Mouse (Mus musculus) left cerebral cortex, postnatal 36 days (tissue): ENCODE measurements around the gene Parvb. TPM values are rescaled to one million over a fixed set of nuclear protein-coding genes. Genes with fewer than 3 reads are reported as not detected.
A peak's percentile ranks its signal among the peaks of the same experiment; 100 is the strongest.

ENCODE experiments used
- DNase-seq, 2 experiments: peaks; one replicate each; pipeline ENCODE4 v3.0.0; 2021 to 2022; ENCODE audit warnings: low spot score in 2 of 2, mixed read lengths in 1 of 2
- intact Hi-C: fragments of 180-260 bp; cut with DNase I; formaldehyde crosslinking; loops from one replicate; pipeline ENCODE4 v1.15.1; 2025
- total RNA-seq, 2 experiments: library from RNA; stranded (reverse); gene quantifications; 2 replicates each; pipeline ENCODE4 v1.2.3; 2021

Parvb gene
- 10 to 100 TPM; 21.4 to 26.7 TPM for total RNA-seq

GRCm38 (mm10) chr15:84231721-84232561 is at the start of gene Parvb:
TSS of gene Parvb (plus strand) at chr15:84232043.
- DNase-seq = peak; percentile 39 to 49
- intact Hi-C loops = no loop called here

GRCm38 (mm10) chr15:84183967-84184366 is 47.9 kb upstream of the Parvb start:
- intact Hi-C loops = no loop called here
- no peak for DNase-seq

- DNase-seq = no peak
- intact Hi-C loops = no loop called here
These were observed 45.6 kb upstream of the Parvb start for GRCm38 (mm10) chr15:84186196-84186595.

DNA sequence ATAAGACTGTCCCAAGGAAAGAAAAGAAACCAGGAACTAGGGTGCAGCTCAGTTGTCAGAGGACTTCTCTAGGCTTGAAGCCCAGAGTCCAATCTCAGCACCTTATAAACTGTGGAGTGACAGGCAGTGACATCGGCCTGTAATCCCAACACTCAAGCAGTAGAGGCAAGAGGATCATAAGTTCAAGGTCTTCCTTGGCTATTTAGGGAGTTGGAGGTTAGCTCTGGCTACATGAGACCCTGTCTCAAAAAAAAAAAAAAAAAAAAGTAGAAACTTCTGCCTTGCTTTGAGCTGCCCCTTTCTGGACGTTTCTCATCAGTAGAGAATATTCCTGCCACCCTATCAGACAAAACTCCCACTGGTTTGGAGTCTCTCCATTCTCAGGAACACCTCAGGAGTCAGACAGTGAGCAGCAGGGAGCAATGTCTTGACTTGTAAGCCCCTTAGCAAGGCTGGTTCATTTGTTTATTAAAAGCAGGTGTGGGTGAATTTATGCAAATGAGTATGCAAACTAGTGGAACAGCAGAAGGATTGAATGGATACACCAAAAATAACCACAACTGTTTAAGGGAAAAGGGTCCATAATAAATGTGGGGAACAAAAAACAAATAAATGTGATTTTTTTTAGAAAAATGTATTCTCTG is 42.8 kb upstream of the Parvb start:
- intact Hi-C loops = no loop called here
- DNase-seq = no peak

- no peak for DNase-seq
- intact Hi-C loops = no loop called here
These were observed 42.0 kb upstream of the Parvb start for GRCm38 (mm10) chr15:84189881-84190280.

DNA sequence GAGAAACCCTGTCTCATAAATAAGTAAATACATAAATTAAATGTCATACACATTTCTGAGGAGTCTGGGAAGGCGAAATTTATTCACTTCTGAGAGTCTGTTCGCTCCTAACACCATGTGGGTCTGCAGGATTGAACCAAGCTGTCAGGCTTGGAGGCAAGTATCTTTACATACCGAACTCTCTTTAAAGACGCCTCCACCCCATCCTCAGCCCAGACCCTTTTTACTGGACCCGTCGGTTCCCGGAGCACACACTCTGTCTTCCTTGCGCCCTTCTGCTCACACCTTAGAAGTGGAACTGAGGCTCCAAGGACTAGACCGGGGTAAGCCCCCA is 40.2 kb upstream of the Parvb start:
- DNase-seq = no peak
- intact Hi-C loops = no loop called here

- peak; percentile 91 to 92 for DNase-seq
- intact Hi-C loops = no loop called here
These were observed 39.6 kb upstream of the Parvb start, which contains the start of gene Samm50 for GRCm38 (mm10) chr15:84192058-84192791. TSS of gene Samm50 (plus strand) at chr15:84192241.

- no peak for DNase-seq
- intact Hi-C loops = no loop called here
These were observed 35.2 kb upstream of the Parvb start for GRCm38 (mm10) chr15:84196486-84197165.

GRCm38 (mm10) chr15:84207327-84207726 is 24.5 kb upstream of the Parvb start:
- no peak for DNase-seq
- intact Hi-C loops = no loop called here

DNA sequence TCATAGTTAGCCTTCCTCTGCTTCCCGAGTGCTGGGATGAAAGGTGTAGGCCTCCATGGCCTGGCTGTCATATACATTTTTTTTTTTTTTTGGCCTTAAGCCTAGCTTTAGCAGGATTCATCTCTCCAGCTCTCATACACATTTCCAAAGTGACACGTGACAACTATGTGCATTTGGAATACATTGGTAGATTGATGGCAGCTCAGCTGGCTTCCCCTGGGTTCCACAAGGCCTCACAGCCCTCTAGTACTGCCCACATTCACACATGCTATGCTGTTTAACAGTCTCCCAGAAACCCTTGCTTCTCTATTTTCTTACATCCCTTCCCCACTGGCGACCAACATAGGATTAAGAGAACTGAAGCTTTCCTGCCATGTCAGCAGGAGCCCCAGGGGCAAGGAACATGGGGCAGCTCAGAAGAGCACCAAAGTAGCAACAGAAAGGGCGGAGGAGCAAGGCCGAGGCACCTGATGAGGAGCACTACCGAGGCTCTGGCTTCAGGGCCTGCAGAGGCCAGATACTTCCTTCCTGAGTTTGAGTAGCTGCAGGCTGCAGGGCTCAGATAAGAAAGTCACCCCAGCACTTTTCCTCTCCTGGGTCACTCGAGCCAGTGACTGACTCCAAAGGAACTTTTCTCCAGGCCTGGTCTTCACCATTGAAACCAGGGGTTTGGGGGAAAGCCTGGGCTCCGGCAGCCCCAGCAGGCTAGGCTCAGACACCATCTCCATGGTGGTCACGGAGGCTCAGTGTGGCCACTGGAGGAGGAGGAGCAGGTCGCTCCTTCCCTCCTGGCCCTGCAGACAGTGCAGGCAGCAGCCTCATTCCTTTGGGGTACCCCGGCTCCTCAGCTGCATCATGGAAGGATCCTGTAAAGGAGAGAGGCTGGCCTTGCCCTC is 22.1 kb upstream of the Parvb start:
- DNase-seq = no peak
- intact Hi-C loops = no loop called here

GRCm38 (mm10) chr15:84210461-84210860 is 21.4 kb upstream of the Parvb start:
- no peak for DNase-seq
- intact Hi-C loops = no loop called here

DNA sequence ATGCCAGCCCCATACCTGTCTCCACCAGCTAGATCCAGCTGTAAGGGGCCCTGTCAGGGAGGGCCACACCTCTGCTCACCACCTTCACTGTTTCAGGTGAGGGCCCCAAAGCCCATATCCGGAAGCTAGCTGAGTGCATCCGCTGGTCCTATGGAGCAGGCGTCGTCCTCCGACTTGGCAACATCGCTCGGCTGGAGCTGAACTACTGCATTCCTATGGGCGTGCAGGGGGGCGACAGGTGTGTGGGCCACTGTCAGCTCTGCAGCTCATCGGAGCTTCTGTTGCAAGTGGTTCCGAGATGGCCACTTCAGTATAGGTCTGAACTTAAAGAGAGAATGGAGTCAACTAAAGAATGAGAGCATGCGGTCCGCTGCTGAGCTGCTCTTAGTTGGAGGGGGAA is 20.9 kb upstream of the Parvb start:
- no peak for DNase-seq
- intact Hi-C loops = no loop called here

- intact Hi-C loops = no loop called here
- DNase-seq = no peak
These were observed 20.3 kb upstream of the Parvb start for GRCm38 (mm10) chr15:84211564-84211963.

DNA sequence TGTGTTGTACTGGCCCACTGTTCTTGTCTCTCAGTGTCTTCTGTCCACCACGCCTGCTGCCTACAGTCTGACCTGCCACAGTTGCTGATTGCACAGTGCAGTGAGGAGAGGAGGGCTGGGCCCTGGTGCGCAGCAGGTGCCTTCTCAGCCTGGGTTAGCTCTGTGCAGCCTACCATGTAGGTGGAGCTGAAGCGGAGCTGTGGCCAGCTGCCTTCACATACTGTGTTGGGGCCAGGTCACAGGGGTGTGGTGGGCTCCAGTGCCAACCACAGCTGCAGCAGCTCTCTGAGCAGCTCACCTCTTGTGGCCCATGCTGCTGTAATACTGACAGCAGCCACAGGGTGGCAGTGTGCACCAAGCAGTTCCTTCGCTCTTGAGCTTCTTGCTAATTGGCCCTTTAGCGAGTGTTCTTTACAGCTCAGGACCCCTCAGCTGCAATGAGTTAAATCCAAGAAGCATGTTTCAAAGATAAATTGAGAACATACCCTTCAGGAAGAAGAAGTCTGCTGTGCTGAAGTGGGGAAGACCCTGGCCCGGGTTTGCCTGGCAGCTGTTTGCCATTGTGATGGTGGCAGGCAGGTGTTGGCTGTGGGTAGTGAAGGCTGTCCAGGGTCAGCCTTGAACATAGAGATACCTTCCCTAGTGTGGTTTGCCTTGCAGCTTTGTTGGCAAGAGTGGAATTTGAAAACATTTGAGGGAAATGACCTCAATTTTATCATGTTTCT is 19.6 kb upstream of the Parvb start:
- intact Hi-C loops = loop anchor here (2.0 kb wide), 2 partner anchors 403 to 419 kb away; no protein-coding TSS in a partner anchor
- peak; percentile 81 to 86 for DNase-seq

DNA sequence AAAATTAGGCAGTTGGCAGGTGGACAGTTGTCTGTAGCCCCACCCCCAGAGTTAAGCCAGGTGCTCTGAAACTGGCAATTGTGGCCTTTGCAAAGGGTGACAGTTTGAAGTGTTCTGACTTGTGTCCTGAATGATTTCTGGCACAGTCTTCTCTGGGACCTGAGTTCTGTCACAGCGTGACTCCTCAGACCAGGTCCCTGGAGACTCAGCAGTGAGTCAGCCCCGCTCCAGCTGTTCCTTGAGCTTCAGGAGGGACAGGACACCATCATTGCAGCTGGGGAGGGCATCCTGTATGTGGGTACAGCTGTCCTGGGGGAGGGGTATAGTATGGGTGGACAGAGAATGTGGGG is 19.1 kb upstream of the Parvb start:
- intact Hi-C loops = loop anchor here (2.0 kb wide), 2 partner anchors 402 to 418 kb away; no protein-coding TSS in a partner anchor
- no peak for DNase-seq

DNA sequence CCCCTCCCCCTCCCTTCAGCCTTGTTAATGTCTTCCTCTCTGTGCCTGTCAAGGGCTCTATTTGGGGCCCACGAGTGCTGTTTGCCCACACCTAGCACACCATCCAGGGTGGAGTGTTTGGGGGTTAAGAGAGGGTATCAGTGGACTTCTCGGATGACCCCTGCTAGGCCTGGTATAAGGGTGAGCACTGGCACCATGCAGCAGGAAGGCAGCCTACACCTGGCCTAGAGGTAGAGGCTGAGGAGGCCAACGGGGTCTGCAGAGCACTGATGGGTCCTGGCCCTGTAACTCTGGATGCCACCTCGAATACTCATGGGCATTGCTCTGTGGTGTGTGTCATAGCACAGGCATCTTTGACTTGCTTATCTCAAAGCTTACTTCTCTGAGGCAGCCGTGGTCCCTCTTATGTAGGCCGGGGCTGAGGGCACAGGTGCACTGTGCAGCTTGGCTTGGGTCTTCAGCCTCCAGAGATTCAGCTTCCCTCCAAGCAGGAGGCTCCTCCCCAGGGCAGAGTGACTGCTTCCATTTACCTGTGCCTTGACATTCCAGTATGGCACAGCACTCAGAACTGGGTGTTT is 18.6 kb upstream of the Parvb start:
- intact Hi-C loops = loop anchor here (2.0 kb wide), 2 partner anchors 402 to 418 kb away; no protein-coding TSS in a partner anchor
- DNase-seq = no peak

- no peak for DNase-seq
- intact Hi-C loops = no loop called here
These were observed 17.4 kb upstream of the Parvb start for GRCm38 (mm10) chr15:84214476-84214875.

DNA sequence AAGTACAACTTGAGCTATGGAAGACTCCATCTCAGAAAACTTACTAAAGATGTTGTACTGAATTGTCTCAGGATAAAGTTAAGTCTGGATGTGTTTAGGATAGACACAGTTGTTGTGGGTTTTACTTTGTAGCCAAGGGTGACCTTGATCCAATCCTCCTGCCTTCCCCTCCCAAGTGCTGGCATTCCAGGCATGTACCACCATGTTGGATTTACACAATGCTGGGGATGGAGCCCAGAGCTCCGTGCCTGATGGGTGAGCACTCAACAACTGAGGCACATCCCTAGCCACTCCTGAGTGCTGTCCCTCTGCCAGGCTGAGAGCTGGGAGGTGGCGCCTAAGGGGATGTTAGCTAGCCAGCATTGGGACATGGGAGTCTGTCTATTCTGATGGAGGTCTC is 16.6 kb upstream of the Parvb start:
- intact Hi-C loops = no loop called here

More for the DNA sequence above, 16.6 kb upstream of the Parvb start:
- DNase-seq = no peak
